Comparison of ENCODE assay signal across 15 mouse cellular contexts in the genomic region with DNA sequence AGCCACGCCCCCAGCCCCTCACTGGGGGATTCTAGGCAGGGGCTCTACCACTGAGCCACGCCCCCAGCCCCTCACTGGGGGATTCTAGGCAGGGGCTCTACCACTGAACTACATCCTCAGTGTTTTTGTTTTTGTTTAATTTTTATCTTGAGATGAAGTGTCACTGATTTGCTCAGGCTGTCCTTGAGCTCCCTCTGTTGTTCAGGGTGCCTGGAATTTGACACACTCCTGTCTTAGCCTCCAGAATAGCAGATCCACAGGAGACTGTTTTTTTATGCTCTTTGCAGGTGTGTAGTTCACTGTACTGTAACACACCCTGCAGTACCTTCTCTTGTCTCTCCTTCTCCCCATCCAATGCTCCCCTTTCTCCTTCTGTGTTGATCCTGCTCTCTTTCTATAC.
DNase-seq lines count a peak whose midpoint lies in the region; TF ChIP-seq lines count a peak whose summit lies in the region.
"Had no signal": no experiment of that assay in that cellular context is flagged by ENCODE, and none has a peak within 500 bp of the region (broad histone marks: within the 10 kb centered on the region; RNA-seq: fewer than 3 reads in every experiment).

No protein-coding gene starts in this region.

- H3K4me3 ChIP-seq in cerebellum, adult 2 months (replicated peaks; ENCODE audit: insufficient read depth, low read depth, low read length) = no peak overlapping the region
- no peak overlapping the region for H3K4me3 ChIP-seq in left cerebral cortex, adult 2 months
- no peak overlapping the region for H3K4me3 ChIP-seq in cortical plate, adult 2 months (ENCODE audit: insufficient read depth, low read length)
- H3K4me3 ChIP-seq: embryonic facial prominence, embryonic 10.5 days; hindbrain, embryonic 12.5 days; kidney, embryonic 15.5 days; myocyte had no signal

- H3K27me3 ChIP-seq in cerebellum, adult 2 months (ENCODE audit: control insufficient read depth, insufficient read depth, low read length) = no peaks in the 10 kb centered on the region; the same call in 1 of the 2 replicates
- H3K27me3 ChIP-seq: hindbrain, embryonic 12.5 days had no signal

- intact Hi-C loops in left cerebral cortex, adult 2 months (cut with DNase I) = loop anchor here (1.0 to 5.0 kb wide), 3 partner anchors 185 to 230 kb away; no protein-coding TSS in a partner anchor
- intact Hi-C loops in left cerebral cortex, postnatal 10 days (cut with DNase I) = loop anchor here (5.0 kb wide), 1 partner anchor 205 kb away; no protein-coding TSS in a partner anchor

- no peak for TF ChIP-seq POLR2A in cerebellum, adult 2 months (IDR thresholded peaks at IDR 0.05; ENCODE audit: borderline replicate concordance, insufficient read depth, low read length)
- TF ChIP-seq POLR2A in cortical plate, adult 2 months (IDR thresholded peaks at IDR 0.05; ENCODE audit: extremely low read depth, insufficient read depth, low read length) = no peak

- 96% methylated on average over 2 of the region's 2 CpGs for WGBS in cerebellum, adult 2 months

- H3K4me1 ChIP-seq in cerebellum, adult 2 months (ENCODE audit: control insufficient read depth, insufficient read depth, low read length) = no peaks in the 10 kb centered on the region
- no peaks in the 10 kb centered on the region; the same call in 1 of the 2 replicates for H3K4me1 ChIP-seq in cortical plate, adult 2 months (ENCODE audit: control insufficient read depth, insufficient read depth, low read length)
- H3K4me1 ChIP-seq: embryonic facial prominence, embryonic 10.5 days had no signal

- no peak for DNase-seq in cerebellum, adult 2 months
- no peak for DNase-seq in cerebellum, postnatal 36 days
- DNase-seq in left cerebral cortex, adult 2 months (ENCODE audit: extremely low spot score in 1 of 2, low spot score in 2 of 2) = no peak
- no peak for DNase-seq in left cerebral cortex, postnatal 10 days (ENCODE audit: extremely low spot score in 1 of 2, low spot score in 2 of 2)
- peak; percentile 67 for DNase-seq in 416B (ENCODE audit: low read depth)
- DNase-seq in ovary, postnatal 14 days (ENCODE audit: low spot score) = no peak
- DNase-seq in kidney, adult 11 months = no peak
- DNase-seq: adrenal gland, postnatal 14 days; cerebellum, adult 11 months; retina, postnatal 1 day had no signal

- no peak overlapping the region for H3K27ac ChIP-seq in cerebellum, adult 2 months (ENCODE audit: insufficient read depth, low read length)
- no peak overlapping the region for H3K27ac ChIP-seq in left cerebral cortex, adult 2 months
- H3K27ac ChIP-seq in cortical plate, adult 2 months (ENCODE audit: insufficient read depth, low read length) = no peak overlapping the region
- H3K27ac ChIP-seq: embryonic facial prominence, embryonic 10.5 days; hindbrain, embryonic 12.5 days; kidney, embryonic 15.5 days had no signal

- TF ChIP-seq CTCF in cerebellum, adult 2 months (IDR thresholded peaks at IDR 0.05; ENCODE audit: borderline replicate concordance, insufficient read depth, low read depth, low read length) = peak; percentile 32; the same call in 1 of the 2 replicates
- peak; percentile 58 for TF ChIP-seq CTCF in left cerebral cortex, adult 2 months (IDR thresholded peaks at IDR 0.05)
- TF ChIP-seq CTCF in cortical plate, adult 2 months (IDR thresholded peaks at IDR 0.05; ENCODE audit: extremely low read depth, insufficient read depth, low read length) = peak; percentile 64
